Mouse (Mus musculus): ENCODE results near the gene Ttn. TPM values are rescaled to one million over a fixed set of nuclear protein-coding genes. Genes with fewer than 3 reads are reported as not detected.

Ttn gene
- total RNA-seq, 2 experiments from 2014 or later = 0.02 TPM; not detected in 1

GRCm38 (mm10) chr2:76861327-76861726, 121.0 kb downstream of the Ttn start:
- no peak for ATAC-seq (replicated peaks; ENCODE audit: poor library complexity)

- no peak for ATAC-seq (replicated peaks; ENCODE audit: poor library complexity)
Measured at GRCm38 (mm10) chr2:76850066-76850465, 132.3 kb downstream of the Ttn start.

GRCm38 (mm10) chr2:76843162-76843561, 139.2 kb downstream of the Ttn start:
- 0 out of 2 replicates have a peak, but pooled peaks have one; percentile 29 for ATAC-seq (replicated peaks; ENCODE audit: poor library complexity)

GRCm38 (mm10) chr2:76820472-76820871, 161.9 kb downstream of the Ttn start:
- ATAC-seq (replicated peaks; ENCODE audit: poor library complexity) = no peak

- ATAC-seq (replicated peaks; ENCODE audit: poor library complexity) = no peak
Measured at GRCm38 (mm10) chr2:76817796-76818195, 164.6 kb downstream of the Ttn start.

- peak; percentile 29; the same call in 1 of the 2 replicates for ATAC-seq (replicated peaks; ENCODE audit: poor library complexity)
Measured at GRCm38 (mm10) chr2:76814048-76814817, 168.1 kb downstream of the Ttn start.

GRCm38 (mm10) chr2:76811160-76811559, 171.2 kb downstream of the Ttn start:
- no peak for ATAC-seq (replicated peaks; ENCODE audit: poor library complexity)

- no peak for ATAC-seq (replicated peaks; ENCODE audit: poor library complexity)
Measured at GRCm38 (mm10) chr2:76808334-76808733, 174.0 kb downstream of the Ttn start.

GRCm38 (mm10) chr2:76807284-76807683, 175.1 kb downstream of the Ttn start:
- ATAC-seq (replicated peaks; ENCODE audit: poor library complexity) = no peak

- ATAC-seq (replicated peaks; ENCODE audit: poor library complexity) = no peak
Measured at GRCm38 (mm10) chr2:76806861-76807260, 175.5 kb downstream of the Ttn start.

GRCm38 (mm10) chr2:76806376-76806775, 176.0 kb downstream of the Ttn start:
- no peak for ATAC-seq (replicated peaks; ENCODE audit: poor library complexity)

- ATAC-seq (replicated peaks; ENCODE audit: poor library complexity) = no peak
Measured at GRCm38 (mm10) chr2:76805191-76805892, 177.0 kb downstream of the Ttn start.

GRCm38 (mm10) chr2:76784171-76784570, 198.2 kb downstream of the Ttn start:
- ATAC-seq (replicated peaks; ENCODE audit: poor library complexity) = no peak

GRCm38 (mm10) chr2:76780792-76781191, 201.6 kb downstream of the Ttn start:
- no peak for ATAC-seq (replicated peaks; ENCODE audit: poor library complexity)

- no peak for ATAC-seq (replicated peaks; ENCODE audit: poor library complexity)
Measured at GRCm38 (mm10) chr2:76769831-76770230, 212.5 kb downstream of the Ttn start.

GRCm38 (mm10) chr2:76767231-76767630, 215.1 kb downstream of the Ttn start:
- no peak for ATAC-seq (replicated peaks; ENCODE audit: poor library complexity)

GRCm38 (mm10) chr2:76764526-76764925, 217.8 kb downstream of the Ttn start:
- ATAC-seq (replicated peaks; ENCODE audit: poor library complexity) = no peak

GRCm38 (mm10) chr2:76762154-76762553, 220.2 kb downstream of the Ttn start:
- ATAC-seq (replicated peaks; ENCODE audit: poor library complexity) = no peak

- ATAC-seq (replicated peaks; ENCODE audit: poor library complexity) = no peak
Measured at GRCm38 (mm10) chr2:76756461-76756860, 225.9 kb downstream of the Ttn start.

GRCm38 (mm10) chr2:76751993-76752392, 230.4 kb downstream of the Ttn start:
- ATAC-seq (replicated peaks; ENCODE audit: poor library complexity) = no peak

- ATAC-seq (replicated peaks; ENCODE audit: poor library complexity) = no peak
Measured at GRCm38 (mm10) chr2:76749341-76750110, 232.8 kb downstream of the Ttn start.

All from megakaryocyte progenitor cell, adult 5-6 weeks (primary cell).